Mouse (Mus musculus) liver, embryonic 12.5 days (tissue): ENCODE results near the gene Elmod3. TPM values are rescaled to one million over a fixed set of nuclear protein-coding genes. Genes with fewer than 3 reads are reported as not detected.

Experiments used
- ATAC-seq: fragments of 200-750 bp; cut with Nextera tagmentation; 2 replicates; pipeline ENCODE4 v1.8.0; 2017; ENCODE audit warnings: moderate number of reproducible peaks, mild to moderate bottlenecking, moderate library complexity
- H3K27ac ChIP-seq: fragments of 300-500 bp; sonication (generic); 2 replicates; pipeline ENCODE4 v1.5.1; 2016; ENCODE audit warnings: mild to moderate bottlenecking
- H3K27me3 ChIP-seq: fragments of 300-500 bp; sonication (generic); replicated peaks from 2 replicates; pipeline ENCODE4 v1.6.1; 2016; ENCODE audit warnings: mild to moderate bottlenecking, moderate library complexity
- H3K36me3 ChIP-seq: fragments of 300-500 bp; sonication (generic); 2 replicates; pipeline ENCODE4 v1.6.1; 2016; ENCODE audit warnings: mild to moderate bottlenecking, moderate library complexity
- H3K4me1 ChIP-seq: fragments of 300-500 bp; sonication (generic); 2 replicates; pipeline ENCODE4 v1.6.1; 2016
- H3K4me2 ChIP-seq: fragments of 300-500 bp; sonication (generic); 2 replicates; pipeline ENCODE4 v1.6.1; 2016; ENCODE audit warnings: mild to moderate bottlenecking, moderate library complexity
- H3K4me3 ChIP-seq: fragments of 300-500 bp; sonication (generic); 2 replicates; pipeline ENCODE4 v1.5.1; 2016; ENCODE audit warnings: mild to moderate bottlenecking, moderate library complexity
- H3K9ac ChIP-seq: fragments of 300-500 bp; sonication (generic); 2 replicates; pipeline ENCODE4 v1.6.1; 2016; ENCODE audit warnings: mild to moderate bottlenecking, moderate library complexity
- H3K9me3 ChIP-seq: fragments of 300-500 bp; sonication (generic); replicated peaks from 2 replicates; pipeline ENCODE4 v1.6.1; 2016; ENCODE audit warnings: mild to moderate bottlenecking, moderate library complexity
- WGBS: fragments of 180-500 bp; shearing (Covaris S2); methylation state at CpG from one replicate; pipeline ENCODE4 v1.1.7; 2016; ENCODE audit not compliant: insufficient replicate concordance; 5-methylcytosine and 5-hydroxymethylcytosine counted together
- polyA plus RNA-seq: library from polyadenylated mRNA; unstranded; fragments of >200 nt; fragmentation: Nextera tagmentation; extraction: Ambion mirVana; gene quantifications from 2 replicates; pipeline ENCODE4 v1.2.1, GENCODE M21; 2016

Elmod3 gene
- polyA plus RNA-seq, 1 experiment from 2014 or later: 7.6 TPM

GRCm38 (mm10) chr6:72588307-72588706 is 9.9 kb downstream of the Elmod3 start:
- Histone ChIP-seq H3K4me3 (no peak overlapping the region), H3K9ac (no peak overlapping the region), H3K9me3 (no peaks in the 10 kb centered on the region), H3K27ac (no peak overlapping the region), H3K4me1 (peaks cover 6% of the 10 kb centered on the region; the same call in 1 of the 2 replicates), H3K27me3 (no peaks in the 10 kb centered on the region), H3K4me2 (no peak overlapping the region), H3K36me3 (0 out of 2 replicates have a peak, but pooled peaks cover 10% of the 10 kb centered on the region)
- ATAC-seq: no peak

GRCm38 (mm10) chr6:72586701-72587100 is 11.5 kb downstream of the Elmod3 start:
- H3K36me3 ChIP-seq: 0 out of 2 replicates have a peak, but pooled peaks cover 10% of the 10 kb centered on the region
- no peak overlapping the region for H3K4me2 ChIP-seq
- ATAC-seq: no peak
- WGBS: 64% methylated on average over 3 of the region's 3 CpGs
- no peak overlapping the region for H3K9ac ChIP-seq
- no peak overlapping the region for H3K27ac ChIP-seq
- H3K27me3 ChIP-seq: no peaks in the 10 kb centered on the region
- H3K4me1 ChIP-seq: peaks cover 6% of the 10 kb centered on the region; the same call in 1 of the 2 replicates
- H3K9me3 ChIP-seq: no peaks in the 10 kb centered on the region
- no peak overlapping the region for H3K4me3 ChIP-seq

DNA sequence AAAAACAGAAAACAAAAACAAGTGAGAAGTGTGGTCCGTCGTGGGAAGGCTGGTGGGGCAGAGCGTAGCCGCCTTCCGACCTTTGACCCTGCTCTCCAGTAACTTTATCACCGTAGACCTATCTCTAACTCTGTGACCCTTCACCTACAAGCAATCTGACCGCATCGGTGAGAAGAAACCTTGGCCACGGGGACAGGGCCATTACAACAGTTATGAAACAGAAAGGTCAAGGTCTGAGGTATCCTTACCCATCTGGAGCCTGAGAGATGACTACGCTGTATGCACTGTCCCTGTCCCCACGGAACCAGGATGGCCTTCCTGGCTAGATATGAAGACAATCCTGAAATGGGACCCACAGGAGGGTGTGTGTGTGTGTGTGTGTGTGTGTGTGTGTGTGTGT is 14.1 kb downstream of the Elmod3 start:
- 0 out of 2 replicates have a peak, but pooled peaks cover 14% of the 10 kb centered on the region for H3K36me3 ChIP-seq
- H3K4me2 ChIP-seq: no peak overlapping the region
- no peaks in the 10 kb centered on the region for H3K9me3 ChIP-seq
- no peak overlapping the region for H3K4me3 ChIP-seq
- H3K27me3 ChIP-seq: no peaks in the 10 kb centered on the region
- H3K9ac ChIP-seq: no peak overlapping the region
- no peak overlapping the region for H3K27ac ChIP-seq
- peaks cover 6% of the 10 kb centered on the region; the same call in 1 of the 2 replicates for H3K4me1 ChIP-seq
- 72% methylated on average over 11 of the region's 11 CpGs for WGBS
- no peak for ATAC-seq

- Histone ChIP-seq H3K4me3 (no peak overlapping the region), H3K4me2 (no peak overlapping the region), H3K27me3 (no peaks in the 10 kb centered on the region), H3K36me3 (0 out of 2 replicates have a peak, but pooled peaks cover 14% of the 10 kb centered on the region), H3K9me3 (no peaks in the 10 kb centered on the region), H3K9ac (no peak overlapping the region), H3K27ac (no peak overlapping the region), H3K4me1 (peaks cover 6% of the 10 kb centered on the region; the same call in 1 of the 2 replicates)
- WGBS: 63% methylated on average over 4 of the region's 4 CpGs
- no peak for ATAC-seq
These were observed 14.9 kb downstream of the Elmod3 start for GRCm38 (mm10) chr6:72583211-72583839.

- Histone ChIP-seq H3K4me1 (peaks cover 6% of the 10 kb centered on the region; the same call in 1 of the 2 replicates), H3K4me2 (no peak overlapping the region), H3K36me3 (0 out of 2 replicates have a peak, but pooled peaks cover 8% of the 10 kb centered on the region), H3K9ac (no peak overlapping the region), H3K27me3 (no peaks in the 10 kb centered on the region), H3K27ac (no peak overlapping the region), H3K9me3 (no peaks in the 10 kb centered on the region), H3K4me3 (no peak overlapping the region)
- WGBS: 64% methylated on average over 11 of the region's 11 CpGs
- no peak for ATAC-seq
These were observed 16.4 kb downstream of the Elmod3 start for GRCm38 (mm10) chr6:72581625-72582382.

- H3K4me3 ChIP-seq: no peak overlapping the region
These were observed 22.2 kb downstream of the Elmod3 start for GRCm38 (mm10) chr6:72576041-72576440.

DNA sequence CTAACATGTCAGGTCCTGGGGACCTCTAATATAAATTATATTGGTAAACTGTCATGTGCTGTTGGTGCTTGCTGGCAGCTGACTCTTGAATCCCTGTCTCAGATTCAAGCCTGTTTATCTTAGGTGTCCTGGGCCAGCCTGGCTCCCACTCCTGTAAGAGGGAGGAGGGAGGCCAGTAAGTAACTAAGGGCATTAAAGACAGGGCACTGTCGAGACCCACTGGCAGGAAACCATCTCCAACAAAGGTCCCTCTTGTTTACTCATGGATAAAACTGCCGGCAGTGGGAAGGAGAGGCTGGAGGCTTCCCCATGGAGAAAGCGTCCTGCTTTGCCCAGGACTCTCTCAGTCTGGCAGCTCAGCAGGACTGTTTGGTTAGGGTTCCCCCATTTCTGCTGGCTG is 26.4 kb downstream of the Elmod3 start:
- peaks cover 5% of the 10 kb centered on the region; the same call in 1 of the 2 replicates for H3K4me1 ChIP-seq
- H3K27ac ChIP-seq: no peak overlapping the region
- H3K9ac ChIP-seq: no peak overlapping the region
- H3K4me2 ChIP-seq: no peak overlapping the region
- H3K27me3 ChIP-seq: no peaks in the 10 kb centered on the region
- no peaks in the 10 kb centered on the region for H3K9me3 ChIP-seq
- H3K36me3 ChIP-seq: peaks cover 17% of the 10 kb centered on the region; the same call in 1 of the 2 replicates
- 52% methylated on average over 3 of the region's 3 CpGs for WGBS
- ATAC-seq: no peak
- H3K4me3 ChIP-seq: no peak overlapping the region

More at GRCm38 (mm10) chr6:72576041-72576440, 22.2 kb downstream of the Elmod3 start:
- no peaks in the 10 kb centered on the region for H3K27me3 ChIP-seq
- no peak overlapping the region for H3K27ac ChIP-seq
- no peak for ATAC-seq
- H3K9ac ChIP-seq: no peak overlapping the region
- peaks cover 11% of the 10 kb centered on the region; the same call in 1 of the 2 replicates for H3K36me3 ChIP-seq
- H3K4me2 ChIP-seq: no peak overlapping the region
- 75% methylated on average over 3 of the region's 3 CpGs for WGBS
- H3K4me1 ChIP-seq: peaks cover 5% of the 10 kb centered on the region; the same call in 1 of the 2 replicates
- no peaks in the 10 kb centered on the region for H3K9me3 ChIP-seq

- no peak overlapping the region for H3K9ac ChIP-seq
These were observed 27.4 kb downstream of the Elmod3 start for GRCm38 (mm10) chr6:72570644-72571397.

GRCm38 (mm10) chr6:72568736-72569135 is 29.5 kb downstream of the Elmod3 start:
- H3K4me1 ChIP-seq: no peaks in the 10 kb centered on the region
- H3K9me3 ChIP-seq: no peaks in the 10 kb centered on the region
- no peaks in the 10 kb centered on the region for H3K27me3 ChIP-seq
- WGBS: 81% methylated on average over 10 of the region's 10 CpGs
- no peak overlapping the region for H3K4me3 ChIP-seq
- ATAC-seq: no peak
- peaks cover 14% of the 10 kb centered on the region; the same call in 1 of the 2 replicates for H3K36me3 ChIP-seq
- no peak overlapping the region for H3K9ac ChIP-seq
- H3K27ac ChIP-seq: no peak overlapping the region
- no peak overlapping the region for H3K4me2 ChIP-seq

More at GRCm38 (mm10) chr6:72570644-72571397, 27.4 kb downstream of the Elmod3 start:
- Histone ChIP-seq H3K4me3 (no peak overlapping the region), H3K4me1 (peaks cover 5% of the 10 kb centered on the region; the same call in 1 of the 2 replicates), H3K4me2 (no peak overlapping the region), H3K36me3 (peaks cover 17% of the 10 kb centered on the region; the same call in 1 of the 2 replicates), H3K27ac (no peak overlapping the region), H3K27me3 (no peaks in the 10 kb centered on the region), H3K9me3 (no peaks in the 10 kb centered on the region)
- 76% methylated on average over 10 of the region's 10 CpGs for WGBS
- ATAC-seq: no peak

DNA sequence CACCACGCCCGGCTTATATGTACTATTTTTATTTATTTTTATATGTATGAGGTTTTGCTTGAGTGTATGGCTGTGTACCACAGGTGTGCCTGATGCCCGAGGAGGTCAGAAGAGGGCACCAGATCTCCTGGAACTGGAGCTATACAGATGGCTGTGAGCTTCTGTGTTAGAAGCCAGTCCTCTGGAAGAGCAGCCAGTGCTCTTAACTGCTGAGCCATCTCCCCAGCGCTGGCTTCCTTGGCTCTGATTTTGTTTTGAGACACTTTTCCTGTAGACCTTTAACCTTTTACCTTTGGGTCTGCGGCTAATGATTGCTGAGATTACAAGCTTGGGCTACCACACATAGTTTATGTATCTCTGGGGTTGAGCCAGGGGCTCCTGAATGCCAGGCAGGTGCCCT is 30.7 kb downstream of the Elmod3 start:
- WGBS: 68% methylated on average over 5 of the region's 5 CpGs
- Histone ChIP-seq H3K27ac (no peak overlapping the region), H3K36me3 (peaks cover 11% of the 10 kb centered on the region; the same call in 1 of the 2 replicates), H3K27me3 (no peaks in the 10 kb centered on the region), H3K9me3 (no peaks in the 10 kb centered on the region), H3K4me3 (no peak overlapping the region), H3K9ac (no peak overlapping the region), H3K4me1 (no peaks in the 10 kb centered on the region), H3K4me2 (no peak overlapping the region)
- ATAC-seq: no peak

GRCm38 (mm10) chr6:72566044-72566443 is 32.2 kb downstream of the Elmod3 start:
- Histone ChIP-seq H3K4me3 (no peak overlapping the region), H3K27me3 (no peaks in the 10 kb centered on the region), H3K9me3 (no peaks in the 10 kb centered on the region), H3K9ac (no peak overlapping the region), H3K36me3 (peaks cover 10% of the 10 kb centered on the region; the same call in 1 of the 2 replicates), H3K4me1 (no peaks in the 10 kb centered on the region), H3K4me2 (peak overlapping the region; percentile 9; the same call in 1 of the 2 replicates), H3K27ac (no peak overlapping the region)
- ATAC-seq: peak; percentile 40
- WGBS: 4% methylated on average over 4 of the region's 4 CpGs
